Mouse (Mus musculus) kidney, embryonic 16.5 days (tissue): ENCODE data around the gene Ppil4. TPM values are rescaled to one million over a fixed set of nuclear protein-coding genes. Genes with fewer than 3 reads are reported as not detected.

Experiments used
- ATAC-seq: fragments of 200-750 bp; cut with Nextera tagmentation; 2 replicates; pipeline ENCODE4 v1.8.0; 2017; ENCODE audit warnings: moderate TSS enrichment; ENCODE audit not compliant: low FRiP score, low TSS enrichment
- H3K27ac ChIP-seq: fragments of 300-500 bp; sonication (generic); 2 replicates; pipeline ENCODE4 v1.5.1; 2014; ENCODE audit warnings: low read length
- H3K27me3 ChIP-seq: fragments of 300-500 bp; sonication (generic); 2 replicates; pipeline ENCODE4 v1.6.1; 2014; ENCODE audit warnings: low read length, control low read depth, mixed read lengths; ENCODE audit not compliant: insufficient read depth
- H3K36me3 ChIP-seq: fragments of 300-500 bp; sonication (generic); 2 replicates; pipeline ENCODE4 v1.6.1; 2014; ENCODE audit warnings: low read length, control low read depth, mixed read lengths; ENCODE audit not compliant: insufficient read depth
- H3K4me1 ChIP-seq: fragments of 300-500 bp; sonication (generic); 2 replicates; pipeline ENCODE4 v1.6.1; 2014; ENCODE audit warnings: low read length, control low read depth, mixed read lengths; ENCODE audit not compliant: insufficient read depth
- H3K4me2 ChIP-seq: fragments of 300-500 bp; sonication (generic); replicated peaks from 2 replicates; pipeline ENCODE4 v1.6.1; 2014; ENCODE audit warnings: low read depth, low read length
- H3K4me3 ChIP-seq: fragments of 300-500 bp; sonication (generic); 2 replicates; pipeline ENCODE4 v1.5.1; 2014; ENCODE audit warnings: mild to moderate bottlenecking, low read length
- H3K9ac ChIP-seq: fragments of 300-500 bp; sonication (generic); replicated peaks from 2 replicates; pipeline ENCODE4 v1.6.1; 2014; ENCODE audit warnings: low read length
- H3K9me3 ChIP-seq: fragments of 300-500 bp; sonication (generic); 2 replicates; pipeline ENCODE4 v1.6.1; 2016; ENCODE audit warnings: low read length, control low read depth
- WGBS: fragments of 180-500 bp; shearing (Covaris S2); extraction: QIAGEN DNeasy Blood & Tissue Kit; methylation state at CpG from one replicate; pipeline ENCODE4 v1.1.7; 2014; 5-methylcytosine and 5-hydroxymethylcytosine counted together
- polyA plus RNA-seq: library from polyadenylated mRNA; unstranded; fragments of >200 nt; fragmentation: Nextera tagmentation; extraction: Ambion mirVana; gene quantifications from 2 replicates; pipeline ENCODE4 v1.2.1, GENCODE M21; 2015

The Ppil4 gene
- polyA plus RNA-seq, 1 experiment from 2014 or later = 40.8 TPM

- Histone ChIP-seq H3K27ac (no peak overlapping the region), H3K4me2 (no peak overlapping the region), H3K9me3 (no peaks in the 10 kb centered on the region), H3K36me3 (no peaks in the 10 kb centered on the region), H3K4me3 (no peak overlapping the region), H3K4me1 (peaks cover 8% of the 10 kb centered on the region), H3K27me3 (no peaks in the 10 kb centered on the region), H3K9ac (no peak overlapping the region)
- ATAC-seq = no peak
- 63% methylated on average over 2 of the region's 2 CpGs for WGBS
Measured at GRCm38 (mm10) chr10:7836902-7837301, 44.2 kb downstream of the Ppil4 start.

GRCm38 (mm10) chr10:7837446-7837845 lies 44.8 kb downstream of the Ppil4 start:
- Histone ChIP-seq H3K9me3 (no peaks in the 10 kb centered on the region), H3K4me1 (peaks cover 3% of the 10 kb centered on the region; the same call in 1 of the 2 replicates), H3K4me2 (no peak overlapping the region), H3K36me3 (no peaks in the 10 kb centered on the region), H3K9ac (no peak overlapping the region), H3K27ac (no peak overlapping the region), H3K27me3 (no peaks in the 10 kb centered on the region), H3K4me3 (no peak overlapping the region)
- ATAC-seq = no peak
- 91% methylated on average over 8 of the region's 8 CpGs for WGBS

- H3K4me1 ChIP-seq = no peaks in the 10 kb centered on the region
- no peak overlapping the region for H3K4me2 ChIP-seq
- ATAC-seq = no peak
- 84% methylated on average over 8 of the region's 8 CpGs for WGBS
- H3K27me3 ChIP-seq = no peaks in the 10 kb centered on the region
- no peak overlapping the region for H3K9ac ChIP-seq
- H3K9me3 ChIP-seq = no peaks in the 10 kb centered on the region
- no peaks in the 10 kb centered on the region for H3K36me3 ChIP-seq
- no peak overlapping the region for H3K4me3 ChIP-seq
- H3K27ac ChIP-seq = no peak overlapping the region
Measured at GRCm38 (mm10) chr10:7838036-7838435, 45.3 kb downstream of the Ppil4 start.

- ATAC-seq = no peak
- 76% methylated on average over 5 of the region's 5 CpGs for WGBS
- Histone ChIP-seq H3K9ac (no peak overlapping the region), H3K36me3 (no peaks in the 10 kb centered on the region), H3K4me1 (no peaks in the 10 kb centered on the region), H3K27ac (no peak overlapping the region), H3K9me3 (no peaks in the 10 kb centered on the region), H3K27me3 (no peaks in the 10 kb centered on the region), H3K4me2 (no peak overlapping the region), H3K4me3 (no peak overlapping the region)
Measured at GRCm38 (mm10) chr10:7838874-7839421, 46.3 kb downstream of the Ppil4 start.

GRCm38 (mm10) chr10:7839551-7840352 lies 47.1 kb downstream of the Ppil4 start:
- no peaks in the 10 kb centered on the region for H3K36me3 ChIP-seq
- no peak overlapping the region for H3K4me3 ChIP-seq
- no peak overlapping the region for H3K27ac ChIP-seq
- WGBS = 85% methylated on average over 22 of the region's 22 CpGs
- H3K27me3 ChIP-seq = no peaks in the 10 kb centered on the region
- H3K9me3 ChIP-seq = no peaks in the 10 kb centered on the region
- no peak overlapping the region for H3K4me2 ChIP-seq
- no peak overlapping the region for H3K9ac ChIP-seq
- no peaks in the 10 kb centered on the region for H3K4me1 ChIP-seq
- no peak for ATAC-seq

- no peaks in the 10 kb centered on the region for H3K9me3 ChIP-seq
- H3K4me3 ChIP-seq = no peak overlapping the region
- H3K27me3 ChIP-seq = no peaks in the 10 kb centered on the region
- no peak overlapping the region for H3K27ac ChIP-seq
- no peaks in the 10 kb centered on the region for H3K36me3 ChIP-seq
- 84% methylated on average over 2 of the region's 2 CpGs for WGBS
- H3K4me2 ChIP-seq = no peak overlapping the region
- no peak for ATAC-seq
- no peak overlapping the region for H3K9ac ChIP-seq
- H3K4me1 ChIP-seq = no peaks in the 10 kb centered on the region
Measured at GRCm38 (mm10) chr10:7840353-7840733, 47.7 kb downstream of the Ppil4 start.

- 63% methylated on average over 3 of the region's 3 CpGs for WGBS
- Histone ChIP-seq H3K9ac (no peak overlapping the region), H3K4me2 (no peak overlapping the region), H3K36me3 (no peaks in the 10 kb centered on the region), H3K4me1 (no peaks in the 10 kb centered on the region), H3K27ac (no peak overlapping the region), H3K9me3 (no peaks in the 10 kb centered on the region), H3K27me3 (no peaks in the 10 kb centered on the region), H3K4me3 (no peak overlapping the region)
- ATAC-seq = no peak
Measured at GRCm38 (mm10) chr10:7840785-7841184, 48.1 kb downstream of the Ppil4 start.

- H3K9me3 ChIP-seq = no peaks in the 10 kb centered on the region
- H3K9ac ChIP-seq = no peak overlapping the region
- H3K27me3 ChIP-seq = no peaks in the 10 kb centered on the region
- WGBS = 52% methylated on average over 14 of the region's 14 CpGs
- H3K36me3 ChIP-seq = no peaks in the 10 kb centered on the region
- H3K4me1 ChIP-seq = no peaks in the 10 kb centered on the region
- no peak overlapping the region for H3K4me3 ChIP-seq
- ATAC-seq = no peak
- no peak overlapping the region for H3K27ac ChIP-seq
- H3K4me2 ChIP-seq = no peak overlapping the region
Measured at GRCm38 (mm10) chr10:7841571-7842080, 48.9 kb downstream of the Ppil4 start.

- ATAC-seq = no peak
- 86% methylated on average over 4 of the region's 4 CpGs for WGBS
Measured at GRCm38 (mm10) chr10:7843181-7843580, 50.5 kb downstream of the Ppil4 start.

GRCm38 (mm10) chr10:7844161-7844560 lies 51.5 kb downstream of the Ppil4 start:
- Histone ChIP-seq H3K27ac (no peak overlapping the region), H3K4me3 (no peak overlapping the region), H3K27me3 (no peaks in the 10 kb centered on the region), H3K36me3 (no peaks in the 10 kb centered on the region), H3K9me3 (no peaks in the 10 kb centered on the region), H3K9ac (no peak overlapping the region), H3K4me2 (no peak overlapping the region), H3K4me1 (no peaks in the 10 kb centered on the region)
- no peak for ATAC-seq
- 73% methylated on average over 4 of the region's 4 CpGs for WGBS

More at GRCm38 (mm10) chr10:7843181-7843580, 50.5 kb downstream of the Ppil4 start:
- H3K4me3 ChIP-seq = no peak overlapping the region
- no peaks in the 10 kb centered on the region for H3K4me1 ChIP-seq
- H3K36me3 ChIP-seq = no peaks in the 10 kb centered on the region
- no peaks in the 10 kb centered on the region for H3K9me3 ChIP-seq
- H3K4me2 ChIP-seq = no peak overlapping the region
- no peaks in the 10 kb centered on the region for H3K27me3 ChIP-seq
- no peak overlapping the region for H3K27ac ChIP-seq
- H3K9ac ChIP-seq = no peak overlapping the region
